Comparison of ENCODE assay signal across 31 mouse cellular contexts in genomic region chr19:57170880-57171279, GRCm38 (mm10).
"Had no signal": no experiment of that assay in that cellular context is flagged by ENCODE, and none has a peak within 500 bp of the region (broad histone marks: within the 10 kb centered on the region; RNA-seq: fewer than 3 reads in every experiment).

No protein-coding gene starts in this region.

- H3K9me3 ChIP-seq: limb, embryonic 10.5 days; limb, embryonic 12.5 days; limb, embryonic 13.5 days; limb, embryonic 15.5 days; liver, embryonic 12.5 days; liver, embryonic 13.5 days; liver, embryonic 15.5 days; lung, embryonic 15.5 days; megakaryocyte, embryonic 14.5 days; midbrain, embryonic 10.5 days; midbrain, embryonic 12.5 days; midbrain, embryonic 13.5 days; midbrain, embryonic 15.5 days; neural tube, embryonic 12.5 days; neural tube, embryonic 13.5 days had no signal

- H3K4me3 ChIP-seq: left cerebral cortex, adult 2 months; limb, embryonic 10.5 days; limb, embryonic 12.5 days; limb, embryonic 13.5 days; limb, embryonic 15.5 days; liver, embryonic 12.5 days; liver, embryonic 13.5 days; liver, embryonic 15.5 days; lung, embryonic 15.5 days; megakaryocyte, embryonic 14.5 days; midbrain, embryonic 10.5 days; midbrain, embryonic 12.5 days; midbrain, embryonic 13.5 days; midbrain, embryonic 15.5 days; myocyte; neural tube, embryonic 12.5 days; neural tube, embryonic 13.5 days had no signal

- H3K9ac ChIP-seq: limb, embryonic 12.5 days; limb, embryonic 13.5 days; limb, embryonic 15.5 days; liver, embryonic 12.5 days; liver, embryonic 13.5 days; liver, embryonic 14.5 days; liver, embryonic 15.5 days; lung, embryonic 14.5 days; lung, embryonic 15.5 days; midbrain, embryonic 12.5 days; midbrain, embryonic 13.5 days; midbrain, embryonic 15.5 days; neural tube, embryonic 12.5 days; neural tube, embryonic 13.5 days had no signal

- H3K27me3 ChIP-seq: limb, embryonic 15.5 days; liver, embryonic 12.5 days; liver, embryonic 13.5 days; liver, embryonic 15.5 days; lung, embryonic 15.5 days; midbrain, embryonic 13.5 days; midbrain, embryonic 15.5 days; neural tube, embryonic 12.5 days; neural tube, embryonic 13.5 days had no signal

- H3K27ac ChIP-seq: left cerebral cortex, adult 2 months; limb, embryonic 10.5 days; limb, embryonic 12.5 days; limb, embryonic 13.5 days; limb, embryonic 15.5 days; liver, embryonic 12.5 days; liver, embryonic 13.5 days; liver, embryonic 14.5 days; liver, embryonic 15.5 days; lung, embryonic 15.5 days; macrophage; midbrain, embryonic 10.5 days; midbrain, embryonic 12.5 days; midbrain, embryonic 13.5 days; midbrain, embryonic 15.5 days; neural tube, embryonic 12.5 days; neural tube, embryonic 13.5 days had no signal

- DNase-seq: left cerebral cortex, postnatal 4 days; liver, embryonic 13.5 days; lung, adult 18-20 months; lung, adult 2 months; lung, embryonic 14.5 days; lung, postnatal 10 days; lung, postnatal 14 days; lung, postnatal 36 days; lung, postnatal 4 days; midbrain, embryonic 14.5 days had no signal

- ATAC-seq: liver, embryonic 12.5 days; lung, postnatal 0 days; midbrain, embryonic 13.5 days; midbrain, embryonic 15.5 days; midbrain, embryonic 16.5 days had no signal

- H3K4me1 ChIP-seq: liver, embryonic 12.5 days; liver, embryonic 15.5 days; megakaryocyte, embryonic 14.5 days; midbrain, embryonic 10.5 days; midbrain, embryonic 12.5 days; midbrain, embryonic 13.5 days; midbrain, embryonic 15.5 days; neural tube, embryonic 12.5 days; neural tube, embryonic 13.5 days had no signal

- H3K36me3 ChIP-seq: limb, embryonic 10.5 days; limb, embryonic 12.5 days; limb, embryonic 13.5 days; limb, embryonic 15.5 days; liver, embryonic 12.5 days; liver, embryonic 15.5 days; lung, embryonic 15.5 days; midbrain, embryonic 10.5 days; midbrain, embryonic 12.5 days; midbrain, embryonic 13.5 days; neural tube, embryonic 12.5 days; neural tube, embryonic 13.5 days had no signal

- H3K4me2 ChIP-seq: limb, embryonic 12.5 days; limb, embryonic 13.5 days; limb, embryonic 15.5 days; liver, embryonic 12.5 days; liver, embryonic 13.5 days; liver, embryonic 15.5 days; lung, embryonic 14.5 days; lung, embryonic 15.5 days; midbrain, embryonic 11.5 days; midbrain, embryonic 12.5 days; midbrain, embryonic 13.5 days; midbrain, embryonic 15.5 days; neural tube, embryonic 12.5 days; neural tube, embryonic 13.5 days had no signal
